Mouse (Mus musculus): Measurements from ENCODE around the gene Cdkn2aipnl.

GRCm38 (mm10) chr11:51969511-51969910 lies 2.0 kb downstream of the Cdkn2aipnl start:
- no peak for TF ChIP-seq CTCF (IDR thresholded peaks at IDR 0.05; ENCODE audit: insufficient read depth, low read depth, low read length)
- TF ChIP-seq POLR2A (IDR thresholded peaks at IDR 0.05; ENCODE audit: insufficient read depth, low read depth, low read length) = no peak

Measured in olfactory bulb, adult 2 months (tissue).